Mouse (Mus musculus): ENCODE results near the gene Map2k5.

Gene Map2k5

DNA sequence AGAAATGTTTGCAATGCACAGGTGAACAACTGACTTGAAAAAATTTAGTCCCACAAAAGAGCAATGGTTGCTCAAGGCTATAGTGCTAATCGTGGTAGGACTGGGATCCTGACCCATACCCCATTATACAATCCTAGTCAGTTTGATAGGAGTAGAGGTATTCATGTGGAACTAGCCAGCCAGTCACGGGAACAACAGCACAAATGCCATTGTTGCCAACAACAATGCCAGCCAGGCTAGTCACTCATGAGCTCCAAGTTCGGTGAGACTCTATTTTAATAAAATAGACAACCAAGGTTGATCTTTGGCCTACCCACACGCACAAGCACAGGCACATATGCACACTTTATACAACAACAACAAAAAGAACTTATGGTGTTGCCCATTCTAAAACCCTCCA lies 120.0 kb downstream of the Map2k5 start:
- no peak for DNase-seq (ENCODE audit: low spot score)

DNA sequence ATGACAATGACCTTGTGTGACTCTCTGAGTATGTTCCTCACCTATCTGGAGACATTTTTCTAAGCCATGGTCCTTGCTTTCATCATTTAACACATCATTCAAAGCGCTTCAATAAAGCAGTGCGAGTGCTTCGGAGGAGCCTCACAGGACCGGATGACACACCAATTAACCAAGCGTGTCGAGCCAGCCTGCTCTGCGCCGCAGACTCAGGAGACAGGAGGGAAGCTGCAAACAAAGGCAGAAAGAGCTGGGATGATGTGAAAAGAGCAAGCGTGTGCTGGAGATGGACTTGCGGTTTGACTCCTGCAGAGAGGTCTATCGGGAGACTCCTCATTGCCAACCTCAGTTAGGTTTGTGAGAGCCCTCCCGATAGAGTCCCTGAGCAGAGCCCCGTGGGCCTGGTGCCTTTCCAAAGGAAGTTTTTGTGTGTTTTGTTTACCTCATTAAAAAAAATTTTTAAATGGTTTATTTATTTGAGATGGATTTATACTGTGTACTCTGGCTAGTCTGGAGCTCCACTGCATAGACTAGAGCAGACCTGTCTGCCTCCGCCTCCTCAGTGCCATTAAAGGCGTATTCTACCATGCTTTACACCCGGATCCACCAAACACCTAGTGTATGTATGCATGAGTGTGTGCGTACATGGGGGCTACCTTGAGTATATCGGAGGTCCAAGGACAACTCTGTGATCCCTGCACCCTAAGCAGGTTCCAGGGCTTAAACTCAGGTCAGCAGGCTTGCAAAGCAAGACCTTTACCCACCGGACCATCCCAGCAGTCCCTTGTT lies 126.7 kb downstream of the Map2k5 start:
- no peak for DNase-seq (ENCODE audit: low spot score)

DNA sequence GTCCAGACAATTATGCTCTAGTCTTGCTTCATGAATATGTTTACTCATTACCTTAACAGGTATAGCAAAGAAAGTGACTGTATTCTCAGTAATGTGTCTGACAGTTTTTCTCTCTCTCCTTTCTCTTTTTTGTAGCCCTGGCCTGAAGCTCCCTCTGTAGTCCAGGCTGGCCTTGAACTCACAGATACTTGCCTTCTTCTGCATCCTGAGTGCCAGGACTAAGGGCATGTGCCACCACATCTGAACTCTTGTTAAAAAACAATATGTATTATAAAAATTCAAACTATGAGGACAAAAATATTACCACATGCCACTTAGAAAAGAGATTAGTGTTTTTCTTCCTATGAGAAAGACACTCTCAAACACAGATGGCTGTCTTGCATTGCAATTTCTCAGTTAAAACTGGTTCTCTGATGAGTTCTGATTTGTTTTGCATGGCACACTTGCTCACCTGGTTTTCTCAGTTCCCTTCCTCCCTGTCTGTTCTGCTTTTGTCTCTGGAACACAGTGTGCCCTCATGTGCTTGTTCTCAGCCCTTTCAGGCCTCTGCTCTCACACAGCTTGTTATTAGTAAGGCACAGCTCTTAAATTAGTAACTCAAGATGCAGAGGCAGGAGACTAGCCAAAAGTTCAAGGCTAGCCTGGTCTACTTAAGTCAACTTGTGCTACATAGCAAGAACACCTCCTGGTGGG lies 129.5 kb downstream of the Map2k5 start:
- no peak for DNase-seq (ENCODE audit: low spot score)

DNA sequence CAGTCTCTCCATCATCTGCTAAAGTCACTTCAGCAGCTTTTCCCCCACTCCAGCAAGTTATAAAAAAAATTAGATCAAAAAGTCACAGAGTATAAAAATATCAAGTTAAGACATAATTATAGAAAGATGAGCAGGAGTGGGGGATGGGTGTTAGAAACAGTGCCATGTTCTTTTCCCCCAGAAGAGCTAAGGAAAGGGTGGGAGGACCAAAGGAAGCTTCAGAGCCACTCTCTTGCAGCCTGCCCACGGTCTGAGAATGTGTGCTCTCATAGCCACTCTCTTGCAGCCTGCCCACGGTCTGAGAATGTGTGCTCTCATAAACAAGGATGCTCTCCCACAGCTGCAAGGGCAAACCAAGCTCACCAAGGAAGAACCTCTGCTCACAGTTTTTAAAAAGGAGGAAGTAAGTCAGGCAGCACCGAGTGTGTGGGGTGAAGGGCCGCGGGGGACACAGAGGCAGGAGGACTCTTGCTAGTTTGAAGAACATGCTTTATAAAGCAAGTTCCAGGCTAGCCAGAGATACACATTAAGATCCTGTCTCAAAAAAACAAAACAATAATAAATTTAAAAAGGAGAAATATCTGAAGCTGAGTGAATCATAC lies 131.0 kb downstream of the Map2k5 start:
- DNase-seq (ENCODE audit: low spot score): no peak

DNA sequence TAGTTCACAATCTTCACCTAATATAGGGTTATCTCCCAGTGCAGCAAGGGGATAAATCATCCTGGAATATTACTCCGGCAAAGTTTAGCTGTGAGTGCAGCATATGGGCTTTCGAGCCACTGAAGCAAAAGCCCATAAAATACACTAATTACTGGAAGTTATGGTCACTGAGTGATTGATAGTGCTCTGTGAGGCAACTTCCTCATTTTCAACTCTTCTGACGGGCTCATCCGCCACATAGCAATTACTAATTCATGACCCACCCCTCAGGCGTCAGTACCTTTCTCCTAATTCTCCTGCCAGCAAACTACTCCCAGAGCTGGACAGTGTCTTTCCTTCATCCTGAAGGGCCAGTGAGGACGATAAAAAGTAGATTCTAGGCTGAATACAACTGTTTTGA lies 135.7 kb downstream of the Map2k5 start:
- no peak for DNase-seq (ENCODE audit: low spot score)

DNA sequence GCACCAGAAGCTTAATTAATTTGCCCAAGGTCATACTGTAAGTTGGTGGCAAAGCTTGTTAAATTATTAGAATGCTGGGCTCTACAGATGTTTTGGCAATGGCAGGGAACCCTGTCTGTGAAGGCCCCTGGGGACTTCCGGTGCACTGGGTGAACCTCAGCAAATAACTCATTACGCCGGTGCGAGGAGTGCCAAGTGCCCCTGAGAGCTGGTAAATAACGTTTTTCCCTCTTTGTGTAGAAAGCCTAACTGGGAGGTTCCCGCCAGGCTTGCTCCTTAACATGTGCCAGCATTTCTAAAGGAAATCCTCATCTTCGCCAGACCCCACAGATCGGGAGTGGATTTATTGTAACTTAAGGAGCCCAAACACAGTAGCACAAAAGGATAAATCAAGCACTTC lies 136.5 kb downstream of the Map2k5 start:
- DNase-seq (ENCODE audit: low spot score): no peak

DNA sequence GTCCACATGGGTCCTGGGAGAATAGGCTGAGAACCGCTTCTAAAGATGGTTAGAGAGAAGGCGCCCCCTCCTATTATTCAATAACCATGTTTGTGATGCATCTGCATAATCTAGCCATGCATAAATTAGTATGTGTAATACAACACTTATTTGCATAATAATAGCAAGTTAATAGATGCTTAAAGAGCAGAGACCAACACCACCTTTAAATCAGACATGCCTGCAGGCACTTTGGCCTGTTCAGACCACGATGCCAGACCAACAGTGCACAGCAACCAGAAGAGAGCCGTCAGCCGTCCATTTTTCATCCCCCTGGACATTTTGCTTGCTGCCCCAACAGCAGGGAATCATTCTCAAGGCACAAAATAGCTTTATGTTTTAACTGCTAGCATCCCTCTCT lies 143.3 kb downstream of the Map2k5 start:
- no peak for DNase-seq (ENCODE audit: low spot score)

DNA sequence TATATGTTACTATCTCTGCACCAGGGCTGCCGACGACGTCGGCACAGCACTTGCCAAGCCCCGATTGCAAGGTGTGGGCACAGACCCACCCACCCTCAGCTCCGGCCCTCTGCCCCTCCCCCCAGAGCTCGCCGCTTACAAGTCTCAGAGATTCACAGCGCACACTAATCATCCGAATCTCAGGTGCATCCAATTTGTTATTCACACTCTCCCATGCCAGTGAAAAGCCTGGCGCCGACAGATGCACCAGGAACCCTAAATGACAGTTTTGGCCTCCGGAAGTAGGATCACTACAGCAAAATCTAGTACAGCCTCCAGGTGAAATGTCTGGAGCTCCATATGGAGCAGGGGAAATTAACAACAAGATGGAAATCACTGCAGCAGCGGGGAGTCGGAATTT lies 147.4 kb downstream of the Map2k5 start:
- DNase-seq (ENCODE audit: low spot score): no peak

DNA sequence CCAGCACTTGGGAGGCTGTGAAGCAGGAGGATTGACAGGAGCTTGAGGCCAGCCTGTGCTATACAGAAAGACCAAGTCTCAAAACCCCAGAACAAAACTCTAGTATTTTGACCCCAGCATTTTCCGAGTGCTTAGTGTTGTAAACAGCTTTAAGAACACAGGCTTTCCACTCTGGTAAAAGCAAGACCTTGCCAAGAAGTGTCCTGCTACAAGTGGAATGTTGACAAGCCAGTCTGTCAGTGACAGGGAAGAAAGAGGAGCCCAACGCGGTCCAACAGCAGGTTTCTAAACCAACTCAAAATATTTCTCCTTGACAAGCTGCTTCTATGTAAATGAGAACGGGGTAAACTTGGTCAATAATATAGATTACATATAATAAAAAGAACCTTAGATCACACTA lies 148.6 kb downstream of the Map2k5 start:
- DNase-seq (ENCODE audit: low spot score): no peak

DNA sequence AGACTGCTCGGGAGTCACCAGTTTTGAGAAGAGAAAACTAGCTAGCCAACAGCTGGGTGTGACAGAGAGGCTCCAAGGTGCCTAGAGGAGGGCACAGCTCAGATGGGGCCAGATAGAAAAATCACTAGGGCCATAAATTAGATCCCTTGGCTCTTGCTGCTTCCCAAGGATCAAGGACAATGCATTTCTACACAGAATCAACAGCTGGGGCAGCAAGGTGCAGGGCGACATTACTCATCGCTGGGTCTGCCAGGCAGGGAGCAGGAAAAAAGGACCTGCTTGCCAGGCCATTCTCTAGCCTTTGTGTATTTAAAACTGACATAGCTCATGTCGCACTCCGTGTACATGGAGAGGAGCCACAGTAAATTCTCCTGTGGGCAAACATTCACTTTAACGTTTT lies 155.5 kb downstream of the Map2k5 start:
- no peak for DNase-seq (ENCODE audit: low spot score)

DNA sequence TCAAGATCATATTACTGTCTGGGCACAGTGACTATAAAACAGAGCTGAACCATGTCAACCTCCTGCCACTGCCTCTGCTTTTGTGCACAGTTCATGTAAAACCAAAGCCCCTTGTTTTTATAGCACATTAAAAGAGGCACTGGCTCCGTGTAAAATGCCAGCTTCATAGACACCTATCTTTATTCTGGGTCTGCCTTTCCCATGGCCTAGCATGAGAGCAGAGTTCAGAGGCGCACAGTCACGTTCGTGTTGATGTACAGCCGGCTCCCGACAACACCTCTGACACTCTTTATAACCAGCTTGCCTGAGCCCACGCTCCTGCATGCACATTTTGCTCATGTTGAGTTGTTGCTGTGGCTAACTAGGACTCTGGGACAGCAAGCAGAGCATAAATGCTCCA lies 157.9 kb downstream of the Map2k5 start:
- no peak for DNase-seq (ENCODE audit: low spot score)

DNA sequence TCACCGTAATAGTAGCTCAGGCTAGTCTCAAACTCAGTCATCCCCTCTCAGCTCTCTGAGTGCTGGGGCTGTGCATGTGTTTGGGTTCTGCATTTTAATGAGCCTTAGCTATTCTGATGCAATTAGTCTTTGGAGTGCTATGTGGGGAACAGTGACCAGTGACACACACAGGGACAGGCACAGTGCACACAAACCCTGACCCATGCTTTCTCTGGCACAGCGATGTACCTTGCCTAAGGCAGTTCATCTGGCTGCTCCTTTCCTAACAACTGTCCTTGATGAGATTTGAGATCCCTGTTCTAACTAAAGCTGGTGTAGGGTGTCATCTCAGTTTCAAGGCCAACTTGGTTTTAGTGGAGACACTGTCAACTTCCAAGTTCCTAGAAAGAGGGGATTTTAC lies 162.7 kb downstream of the Map2k5 start:
- no peak for DNase-seq (ENCODE audit: low spot score)

DNA sequence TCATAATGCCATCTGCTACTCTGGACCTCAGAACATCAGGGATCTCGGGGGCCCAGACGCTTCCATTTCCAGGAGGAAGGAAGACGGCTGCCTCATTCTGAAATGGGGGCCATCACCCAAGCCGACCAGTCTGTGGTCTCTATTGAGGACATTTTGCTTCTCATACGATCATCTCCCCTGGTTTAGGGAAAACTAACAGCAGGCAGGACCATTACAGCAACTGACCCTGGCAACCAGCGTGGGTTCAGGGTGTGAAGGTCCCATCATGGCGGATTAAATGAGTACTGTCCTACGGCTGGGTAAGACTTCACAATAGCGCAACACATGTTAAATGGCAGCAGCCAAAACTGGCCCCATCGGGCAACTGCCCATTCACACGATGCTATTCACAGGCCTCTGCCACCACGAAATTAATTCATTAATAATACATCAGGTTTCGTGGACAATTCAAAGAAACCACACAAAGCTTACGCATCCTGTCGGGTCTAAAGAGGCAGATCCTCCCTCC lies 170.9 kb downstream of the Map2k5 start:
- DNase-seq (ENCODE audit: low spot score): no peak

DNA sequence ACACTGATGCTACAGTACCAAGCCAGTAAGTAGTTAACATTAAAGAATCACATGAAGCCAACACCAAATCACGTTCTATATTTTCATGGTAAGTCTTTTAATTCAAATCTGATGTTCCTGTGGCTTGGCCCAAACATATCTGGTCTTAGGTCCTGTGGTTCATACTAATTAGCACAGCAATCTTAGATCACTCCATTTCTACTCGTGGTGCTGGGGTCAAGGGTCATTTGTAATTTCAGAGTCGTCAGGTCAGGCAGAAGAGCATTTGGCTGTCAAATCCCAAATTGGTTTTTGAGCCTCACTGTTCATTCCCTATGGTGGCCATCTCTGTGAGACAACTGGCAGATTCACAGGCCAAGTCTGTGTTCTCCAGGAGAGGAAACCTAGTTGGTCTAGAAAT lies 174.2 kb downstream of the Map2k5 start:
- no peak for DNase-seq (ENCODE audit: low spot score)

DNA sequence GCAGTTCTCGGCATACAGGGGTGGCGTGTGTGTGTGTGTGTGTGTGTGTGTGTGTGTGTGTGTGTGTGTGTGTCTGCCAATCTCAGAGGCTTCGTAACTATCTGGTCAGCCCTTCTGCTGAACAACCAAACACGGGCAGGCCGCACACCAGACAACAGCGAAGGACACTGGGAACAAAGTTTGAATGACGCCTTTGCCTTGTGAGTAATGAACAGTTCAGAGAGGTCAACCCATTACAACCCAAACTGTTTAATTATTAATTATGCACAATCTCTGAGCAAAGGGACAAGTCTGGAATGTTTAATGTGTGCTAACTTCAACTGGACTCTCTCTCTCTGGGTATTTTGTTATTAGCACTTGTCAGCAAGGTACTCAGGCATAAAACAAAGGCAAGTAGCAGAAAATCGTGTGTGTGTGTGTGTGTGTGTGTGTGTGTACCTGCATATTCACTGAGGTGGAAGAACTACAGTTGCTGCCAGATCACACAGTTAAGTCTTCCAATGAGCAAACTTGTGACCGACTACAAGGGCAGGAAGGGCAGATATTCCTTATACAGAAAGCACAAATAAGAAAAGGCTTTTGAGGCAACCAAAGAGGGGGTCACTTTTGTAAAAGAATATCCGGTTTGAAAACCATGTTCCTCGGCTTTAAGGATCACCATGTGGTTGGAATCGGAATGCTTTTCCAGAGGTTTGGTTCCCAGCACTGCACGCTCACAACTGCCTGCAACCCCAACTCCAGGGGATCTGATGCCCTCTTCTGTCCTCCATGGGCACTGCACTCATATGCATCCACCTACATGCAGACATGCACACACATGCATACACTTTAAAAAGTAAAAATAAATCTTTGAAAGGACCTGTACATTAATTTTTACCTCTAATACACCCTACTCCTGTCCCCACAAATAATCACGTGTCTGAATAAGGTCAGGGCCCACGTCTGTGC lies 176.1 kb downstream of the Map2k5 start:
- no peak for DNase-seq (ENCODE audit: low spot score)

DNA sequence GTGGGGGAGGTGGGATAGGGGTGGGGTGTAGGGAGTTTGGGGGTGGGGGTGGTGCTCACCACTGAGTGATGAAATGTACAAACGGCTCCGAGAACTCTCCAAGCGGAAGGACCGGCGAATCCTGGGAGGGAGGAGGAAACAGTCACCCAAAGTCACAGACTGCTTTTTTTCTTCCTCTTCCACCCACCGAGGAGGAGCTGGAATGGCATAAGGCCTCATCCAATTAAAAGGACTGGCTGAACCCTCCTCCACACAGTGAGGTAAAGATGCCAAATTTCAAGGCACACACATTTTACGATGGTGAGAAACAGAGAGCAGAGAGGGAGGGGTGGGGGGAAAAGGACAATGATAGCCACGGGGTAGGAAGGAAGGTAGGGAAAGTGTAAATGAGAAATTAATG lies 180.4 kb downstream of the Map2k5 start:
- DNase-seq (ENCODE audit: low spot score): no peak

DNA sequence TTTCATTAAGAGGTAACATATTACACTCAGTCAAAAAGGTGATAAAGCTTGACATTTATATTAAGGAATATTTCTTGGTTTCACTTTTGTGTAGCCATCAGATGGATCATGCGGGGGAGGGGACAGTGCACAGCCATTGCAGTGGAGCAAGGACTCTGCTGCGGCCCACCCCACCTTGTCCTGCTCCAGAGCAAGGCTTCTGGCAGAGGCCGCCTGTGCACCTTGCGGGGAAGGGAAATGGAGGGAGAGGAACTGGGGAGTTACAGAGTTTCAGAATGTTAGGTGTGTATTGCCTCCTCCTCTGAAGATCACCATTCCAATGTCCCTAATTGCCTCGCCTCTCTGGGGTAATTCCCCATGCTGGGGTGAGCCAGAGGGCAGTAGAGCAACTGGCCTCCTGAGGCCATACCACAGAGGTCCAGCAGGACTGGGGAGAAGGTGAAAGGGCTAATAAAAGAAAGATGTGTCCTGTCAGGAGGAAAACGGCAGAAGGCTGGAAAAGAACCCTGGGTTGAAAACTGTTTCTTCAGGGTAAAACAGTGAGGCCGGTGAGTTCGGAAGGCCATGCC lies 181.5 kb downstream of the Map2k5 start:
- DNase-seq (ENCODE audit: low spot score): peak; percentile 13

DNA sequence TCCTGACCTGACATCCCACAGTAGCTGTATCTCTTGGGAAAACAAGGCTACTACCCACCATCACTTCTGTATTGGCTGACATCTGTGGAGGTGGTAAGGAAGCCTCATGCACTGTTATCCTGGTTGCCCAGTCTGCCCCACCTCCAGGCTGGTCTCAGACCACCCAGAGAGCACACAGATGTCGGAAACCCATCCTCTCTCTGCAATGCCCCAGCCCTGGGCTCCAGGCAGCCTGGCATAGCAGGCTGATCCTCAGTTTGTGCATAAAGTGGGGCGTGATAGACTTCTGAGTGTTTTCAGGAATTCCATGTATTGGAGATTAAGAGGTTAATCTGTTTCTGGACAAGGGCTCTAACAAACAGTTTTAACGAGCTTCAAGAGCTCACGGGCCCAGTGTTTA lies 182.2 kb downstream of the Map2k5 start:
- DNase-seq (ENCODE audit: low spot score): no peak

DNA sequence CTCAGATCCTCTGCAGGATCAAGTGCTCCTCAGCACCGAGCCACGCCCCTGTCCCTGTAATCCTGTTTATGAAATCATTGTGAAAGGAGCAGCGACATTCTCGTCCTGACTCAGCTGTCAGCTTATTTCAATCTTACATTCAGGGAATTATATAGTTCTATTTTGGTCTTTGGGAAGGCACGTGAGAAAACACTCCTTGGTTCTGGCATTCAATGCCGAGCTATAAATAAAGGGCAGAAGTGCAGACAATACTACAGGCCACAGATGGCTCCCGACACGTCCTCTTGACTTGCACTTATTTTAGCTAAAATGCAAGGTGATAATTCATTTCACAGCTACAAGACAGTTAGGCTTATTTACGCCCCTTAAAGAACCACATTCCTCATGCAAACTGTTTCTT lies 182.9 kb downstream of the Map2k5 start:
- no peak for DNase-seq (ENCODE audit: low spot score)

DNA sequence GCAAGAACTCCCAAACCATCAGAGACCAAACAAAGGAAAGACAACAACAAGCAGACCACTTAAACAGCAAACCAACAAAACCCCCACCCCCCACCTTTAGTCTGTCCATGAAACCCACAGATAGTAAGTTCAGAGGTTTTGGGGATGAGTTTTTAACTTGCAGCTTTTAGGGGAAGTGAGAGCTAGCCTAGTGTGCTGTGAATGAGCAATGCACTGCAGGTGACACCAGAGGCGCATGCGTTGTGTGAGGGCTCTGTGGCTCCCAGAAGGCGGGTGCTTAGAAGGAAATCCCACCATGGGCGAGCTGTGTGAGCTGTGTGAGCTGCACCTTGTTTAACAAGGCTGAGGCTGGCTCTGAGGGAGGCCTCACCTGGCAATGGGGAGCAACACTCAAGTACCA lies 184.9 kb downstream of the Map2k5 start:
- no peak for DNase-seq (ENCODE audit: low spot score)

DNA sequence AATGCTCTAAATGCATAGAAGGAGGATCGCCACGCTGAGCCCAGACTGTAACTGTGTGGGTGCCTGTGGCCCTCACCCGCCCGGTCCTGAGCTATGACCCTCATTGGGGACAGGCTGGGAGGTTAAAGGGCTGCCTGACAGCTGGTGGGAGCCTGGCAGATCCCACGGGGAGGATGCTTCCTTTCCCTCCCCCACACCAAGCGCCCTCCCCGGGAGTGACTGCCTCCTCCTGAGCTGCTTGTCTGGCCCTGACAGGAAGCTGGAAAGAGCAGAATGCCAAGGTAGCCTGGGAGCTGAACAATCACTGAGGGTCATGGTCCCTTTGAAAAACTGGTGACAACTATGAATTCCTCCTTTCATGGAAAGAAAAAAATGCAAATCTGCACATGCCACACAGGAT lies 190.4 kb downstream of the Map2k5 start:
- no peak for DNase-seq (ENCODE audit: low spot score)

DNA sequence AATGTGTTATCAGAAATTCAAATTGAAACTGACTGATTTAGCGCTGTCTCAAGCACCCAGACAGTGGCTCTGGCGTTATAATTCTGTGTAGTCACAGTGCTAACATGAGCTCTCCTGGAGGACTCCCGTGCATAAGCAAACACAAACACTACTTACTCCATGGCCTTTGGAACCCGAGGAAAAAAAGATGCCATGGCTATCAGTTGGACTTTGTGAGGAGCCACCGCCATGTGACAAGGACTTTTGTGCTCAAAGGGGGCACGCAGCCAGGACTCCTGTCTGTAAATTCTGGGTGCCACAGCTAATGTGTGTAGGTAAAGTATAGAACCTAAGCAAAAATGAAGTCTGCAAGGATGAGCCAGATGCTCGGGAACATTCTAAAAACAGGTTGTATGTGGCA lies 192.5 kb downstream of the Map2k5 start:
- no peak for DNase-seq (ENCODE audit: low spot score)

All from urinary bladder, postnatal 25 days (tissue).